Mouse (Mus musculus) embryonic facial prominence, embryonic 10.5 days (tissue): ENCODE measurements around the gene Tmem108. TPM values are rescaled to one million over a fixed set of nuclear protein-coding genes. Genes with fewer than 3 reads are reported as not detected.

ENCODE experiments used
- DNase-seq: peaks from one replicate; pipeline ENCODE4 v3.0.0-alpha.2; 2017; ENCODE audit warnings: low spot score
- H3K27ac ChIP-seq: fragments of 300-500 bp; sonication (generic); replicated peaks from 2 replicates; pipeline ENCODE4 v1.5.1; 2016; ENCODE audit warnings: mild to moderate bottlenecking
- H3K27me3 ChIP-seq: fragments of 300-500 bp; sonication (generic); replicated peaks from 2 replicates; pipeline ENCODE4 v1.6.1; 2016; ENCODE audit warnings: low read depth, mild to moderate bottlenecking; ENCODE audit not compliant: poor library complexity, severe bottlenecking
- H3K36me3 ChIP-seq: fragments of 300-500 bp; sonication (generic); replicated peaks from 2 replicates; pipeline ENCODE4 v1.6.1; 2016; ENCODE audit warnings: mild to moderate bottlenecking, moderate library complexity
- H3K4me1 ChIP-seq: fragments of 300-500 bp; sonication (generic); 2 replicates; pipeline ENCODE4 v1.6.1; 2016
- H3K4me3 ChIP-seq: fragments of 300-500 bp; sonication (generic); 2 replicates; pipeline ENCODE4 v1.5.1; 2016; ENCODE audit warnings: mild to moderate bottlenecking, moderate library complexity
- H3K9me3 ChIP-seq: fragments of 300-500 bp; sonication (generic); 2 replicates; pipeline ENCODE4 v1.6.1; 2016; ENCODE audit warnings: mild to moderate bottlenecking
- WGBS: fragments of 180-500 bp; shearing (Covaris S2); methylation state at CpG from one replicate; pipeline ENCODE4 v1.1.7; 2016; 5-methylcytosine and 5-hydroxymethylcytosine counted together
- polyA plus RNA-seq: library from polyadenylated mRNA; unstranded; fragments of >200 nt; fragmentation: Nextera tagmentation; extraction: Ambion mirVana; gene quantifications from 2 replicates; pipeline ENCODE4 v1.2.1, GENCODE M21; 2016

Gene Tmem108
- polyA plus RNA-seq, 1 experiment from 2014 or later: 22.1 TPM

DNA sequence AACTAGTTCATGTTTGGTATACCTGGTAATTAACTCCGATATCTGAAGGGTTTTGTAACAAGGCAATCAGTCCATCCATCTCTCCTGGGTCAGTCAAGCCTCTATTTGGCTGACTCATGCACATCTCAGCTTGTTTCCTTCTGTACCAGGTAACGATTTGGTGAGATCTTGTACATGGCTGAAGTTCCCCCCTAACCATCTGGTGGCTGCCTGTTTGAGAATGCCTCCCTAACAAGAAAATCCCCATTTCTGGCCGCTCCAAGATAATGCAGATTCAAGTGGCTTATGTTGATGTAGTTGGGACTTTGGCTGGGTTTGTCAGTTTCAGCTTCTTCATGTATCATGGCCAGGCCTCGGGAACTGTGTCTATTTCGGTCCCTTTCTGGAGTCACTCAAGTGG is 170.8 kb downstream of the Tmem108 start:
- no peaks in the 10 kb centered on the region for H3K36me3 ChIP-seq
- no peak overlapping the region for H3K27ac ChIP-seq
- H3K9me3 ChIP-seq: 0 out of 2 replicates have a peak, but pooled peaks cover 2% of the 10 kb centered on the region
- no peak overlapping the region for H3K4me3 ChIP-seq
- no peaks in the 10 kb centered on the region for H3K27me3 ChIP-seq
- H3K4me1 ChIP-seq: peaks cover 15% of the 10 kb centered on the region
- DNase-seq: no peak
- WGBS: 93% methylated on average over 5 of the region's 5 CpGs

DNA sequence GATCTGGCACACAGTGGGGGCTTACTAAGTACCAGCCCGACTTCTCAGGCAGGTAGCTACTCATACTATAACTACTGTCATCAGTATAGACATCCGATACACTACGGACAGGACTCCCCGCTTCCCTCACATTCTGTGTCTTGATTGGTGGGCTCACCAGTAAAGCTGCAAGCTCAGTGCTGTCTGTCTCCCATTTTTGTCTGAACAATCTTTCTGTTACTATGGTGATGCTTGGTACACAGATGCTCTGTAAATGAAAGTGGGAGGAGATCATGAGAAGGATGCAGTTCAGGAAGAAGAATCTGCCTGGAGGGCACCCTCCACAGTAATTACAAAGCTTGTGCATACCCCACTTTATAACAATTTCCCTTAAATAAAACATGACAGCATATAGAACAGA is 176.8 kb downstream of the Tmem108 start:
- H3K9me3 ChIP-seq: 0 out of 2 replicates have a peak, but pooled peaks cover 2% of the 10 kb centered on the region
- no peak overlapping the region for H3K4me3 ChIP-seq
- H3K27ac ChIP-seq: no peak overlapping the region
- peaks cover 7% of the 10 kb centered on the region; the same call in 1 of the 2 replicates for H3K4me1 ChIP-seq
- H3K27me3 ChIP-seq: no peaks in the 10 kb centered on the region
- no peaks in the 10 kb centered on the region for H3K36me3 ChIP-seq
- DNase-seq: no peak
- 79% methylated on average over 4 of the region's 4 CpGs for WGBS

DNA sequence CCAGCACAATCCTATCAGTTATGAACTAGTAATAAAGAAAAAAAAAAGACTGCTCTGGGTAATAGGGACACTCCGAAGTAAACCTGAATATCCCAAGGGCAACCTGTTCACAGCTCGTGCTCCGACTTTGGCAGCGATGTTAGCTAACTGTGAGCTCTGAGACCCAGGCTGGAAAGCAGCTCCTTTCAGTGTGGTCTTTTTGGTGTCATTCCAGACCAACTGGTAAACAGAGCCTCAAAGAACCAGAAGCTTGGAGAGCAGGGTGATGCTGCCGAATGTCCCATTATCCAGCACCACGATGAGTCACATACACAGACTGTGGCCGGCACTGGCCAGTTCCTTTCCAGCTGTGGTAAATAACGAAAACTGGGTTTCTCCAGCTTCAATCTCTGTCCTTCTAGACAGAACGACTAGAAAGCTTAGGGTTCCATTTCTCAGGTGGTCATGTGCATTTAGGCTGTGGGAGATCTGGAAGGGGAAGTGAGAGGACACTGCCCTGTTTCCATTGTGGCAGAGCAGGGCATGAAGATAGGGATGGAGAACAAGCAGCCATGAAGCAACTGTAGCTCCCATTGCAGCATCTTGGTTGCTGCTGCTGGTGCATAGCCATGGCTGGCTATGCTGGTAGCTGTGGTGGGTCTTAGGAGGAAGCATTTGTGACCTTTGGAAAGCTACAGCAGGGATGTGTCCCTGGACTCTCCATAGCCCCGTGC is 179.2 kb downstream of the Tmem108 start:
- 85% methylated on average over 10 of the region's 10 CpGs for WGBS
- Histone ChIP-seq H3K27ac (no peak overlapping the region), H3K4me3 (no peak overlapping the region), H3K4me1 (0 out of 2 replicates have a peak, but pooled peaks cover 4% of the 10 kb centered on the region), H3K27me3 (no peaks in the 10 kb centered on the region), H3K9me3 (0 out of 2 replicates have a peak, but pooled peaks cover 2% of the 10 kb centered on the region), H3K36me3 (no peaks in the 10 kb centered on the region)
- DNase-seq: no peak

DNA sequence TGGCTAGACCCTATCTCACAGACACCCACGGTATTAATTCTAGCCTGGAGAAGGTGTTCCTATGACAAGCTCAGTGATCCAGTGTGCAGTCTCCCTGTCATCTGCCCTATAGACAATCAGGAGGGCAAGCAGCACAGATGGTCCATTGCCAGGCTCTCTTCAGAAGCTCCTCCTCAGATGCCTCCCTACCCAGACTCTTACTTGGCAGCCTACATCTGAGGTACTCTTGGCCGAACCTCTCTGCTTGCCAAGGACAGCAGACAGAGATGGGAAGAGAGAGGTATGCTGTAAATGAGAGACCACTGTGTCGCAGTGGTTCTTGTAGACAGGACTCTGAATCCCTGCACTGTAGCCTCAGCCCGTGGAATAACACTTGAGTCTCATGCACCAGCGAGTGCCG is 181.0 kb downstream of the Tmem108 start:
- H3K36me3 ChIP-seq: no peaks in the 10 kb centered on the region
- no peaks in the 10 kb centered on the region for H3K27me3 ChIP-seq
- WGBS: 93% methylated on average over 6 of the region's 6 CpGs
- H3K4me1 ChIP-seq: peaks cover 5% of the 10 kb centered on the region; the same call in 1 of the 2 replicates
- H3K27ac ChIP-seq: no peak overlapping the region
- H3K4me3 ChIP-seq: no peak overlapping the region
- no peak for DNase-seq
- H3K9me3 ChIP-seq: no peaks in the 10 kb centered on the region

DNA sequence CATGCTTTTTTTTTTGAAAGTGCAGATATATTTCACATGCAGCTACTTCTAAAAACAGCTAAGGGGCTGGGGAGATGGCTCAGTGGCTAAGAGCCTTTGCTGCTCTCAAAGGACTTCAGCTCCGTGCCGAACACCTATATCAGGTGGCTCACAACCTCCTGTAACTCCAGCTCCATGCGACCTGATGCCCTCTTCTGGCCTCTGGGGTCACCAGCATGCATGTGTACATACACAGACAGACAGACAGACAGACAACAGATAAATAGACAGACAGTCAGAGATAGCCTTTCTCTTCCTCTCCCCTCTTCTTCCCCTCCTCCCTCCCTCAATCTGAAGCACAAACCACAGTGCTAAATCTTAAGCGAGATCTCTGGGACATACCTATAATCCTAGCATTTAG is 181.5 kb downstream of the Tmem108 start:
- peaks cover 9% of the 10 kb centered on the region for H3K4me1 ChIP-seq
- H3K4me3 ChIP-seq: no peak overlapping the region
- H3K9me3 ChIP-seq: no peaks in the 10 kb centered on the region
- 94% methylated on average over 4 of the region's 4 CpGs for WGBS
- H3K27ac ChIP-seq: no peak overlapping the region
- no peaks in the 10 kb centered on the region for H3K27me3 ChIP-seq
- H3K36me3 ChIP-seq: no peaks in the 10 kb centered on the region
- DNase-seq: no peak

DNA sequence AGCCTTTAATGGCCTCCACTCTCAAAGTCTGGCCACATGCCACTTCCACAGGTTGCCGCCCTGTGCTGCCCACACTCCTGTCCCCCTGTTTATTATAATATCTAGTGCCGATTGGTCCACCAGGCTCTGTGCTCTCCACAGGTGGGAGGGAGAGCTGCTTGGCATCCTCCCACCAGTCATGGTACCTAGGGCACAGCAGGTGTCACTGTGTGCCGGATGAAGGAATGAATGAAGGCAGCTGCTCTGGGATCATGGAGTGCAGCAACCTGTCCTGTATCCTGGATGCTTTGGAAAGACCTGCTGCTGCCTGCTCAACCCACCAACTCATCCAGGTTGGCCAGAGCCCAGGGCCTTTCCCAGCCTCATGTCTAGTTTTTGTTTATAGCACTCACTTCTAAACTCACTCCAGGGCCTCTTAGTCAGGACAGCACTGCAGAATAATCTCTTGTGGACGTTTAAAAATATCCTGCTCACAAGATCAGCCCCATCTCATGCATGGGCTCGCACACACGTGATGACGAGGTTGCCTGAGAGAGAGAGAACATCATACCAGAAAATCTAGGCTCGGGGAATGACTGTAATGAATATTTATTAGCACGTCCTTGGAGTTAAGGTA is 182.1 kb downstream of the Tmem108 start:
- Histone ChIP-seq H3K4me1 (peaks cover 16% of the 10 kb centered on the region), H3K36me3 (no peaks in the 10 kb centered on the region), H3K4me3 (no peak overlapping the region), H3K9me3 (no peaks in the 10 kb centered on the region), H3K27ac (no peak overlapping the region), H3K27me3 (no peaks in the 10 kb centered on the region)
- DNase-seq: no peak
- WGBS: 88% methylated on average over 9 of the region's 9 CpGs

DNA sequence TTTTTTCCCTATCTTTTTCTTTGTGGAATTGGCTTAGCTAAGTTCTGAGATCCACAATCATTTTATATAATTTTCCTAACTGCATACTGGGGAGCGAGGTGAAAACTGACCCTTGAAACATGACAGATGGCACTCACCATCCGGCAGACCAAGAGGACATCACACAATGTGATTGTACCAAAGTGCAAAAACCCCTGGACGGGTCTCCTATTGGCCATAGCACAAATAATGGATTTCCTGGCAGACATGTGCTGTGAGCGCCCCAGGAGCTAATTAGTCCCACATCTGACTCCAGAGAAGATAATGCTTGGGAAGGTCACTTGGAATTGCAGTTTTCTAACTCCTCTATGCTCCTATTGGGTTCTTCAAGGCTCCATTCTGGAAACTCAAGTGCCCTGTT is 183.9 kb downstream of the Tmem108 start:
- WGBS: 53% methylated on average over 4 of the region's 4 CpGs

DNA sequence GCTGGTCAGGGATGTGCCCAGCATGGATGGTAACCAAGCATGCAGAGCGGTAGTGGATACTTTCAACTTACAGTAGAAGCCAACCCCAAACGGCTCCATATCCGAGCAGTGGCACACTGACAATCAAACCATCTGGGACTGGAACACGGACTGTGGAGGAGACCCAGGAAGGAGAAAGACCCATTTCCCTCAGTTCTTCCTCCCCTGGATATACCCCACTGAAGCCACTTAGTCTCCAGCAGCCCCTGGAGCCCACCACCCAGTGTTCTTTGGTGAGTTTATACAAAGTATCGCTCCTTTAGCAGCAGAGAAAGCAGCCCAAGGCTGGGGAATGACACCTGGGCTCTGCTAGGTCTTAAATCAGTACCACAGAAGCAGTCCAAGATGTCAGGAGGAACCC is 184.5 kb downstream of the Tmem108 start:
- H3K36me3 ChIP-seq: no peaks in the 10 kb centered on the region
- no peak for DNase-seq
- H3K4me3 ChIP-seq: no peak overlapping the region
- H3K27ac ChIP-seq: no peak overlapping the region
- WGBS: 90% methylated on average over 5 of the region's 5 CpGs
- no peaks in the 10 kb centered on the region; the same call in 1 of the 2 replicates for H3K27me3 ChIP-seq
- no peaks in the 10 kb centered on the region for H3K9me3 ChIP-seq
- H3K4me1 ChIP-seq: peaks cover 23% of the 10 kb centered on the region

More for the DNA sequence above, 183.9 kb downstream of the Tmem108 start:
- Histone ChIP-seq H3K4me1 (peaks cover 25% of the 10 kb centered on the region), H3K4me3 (no peak overlapping the region), H3K36me3 (no peaks in the 10 kb centered on the region), H3K9me3 (no peaks in the 10 kb centered on the region), H3K27me3 (no peaks in the 10 kb centered on the region; the same call in 1 of the 2 replicates), H3K27ac (no peak overlapping the region)
- DNase-seq: no peak

DNA sequence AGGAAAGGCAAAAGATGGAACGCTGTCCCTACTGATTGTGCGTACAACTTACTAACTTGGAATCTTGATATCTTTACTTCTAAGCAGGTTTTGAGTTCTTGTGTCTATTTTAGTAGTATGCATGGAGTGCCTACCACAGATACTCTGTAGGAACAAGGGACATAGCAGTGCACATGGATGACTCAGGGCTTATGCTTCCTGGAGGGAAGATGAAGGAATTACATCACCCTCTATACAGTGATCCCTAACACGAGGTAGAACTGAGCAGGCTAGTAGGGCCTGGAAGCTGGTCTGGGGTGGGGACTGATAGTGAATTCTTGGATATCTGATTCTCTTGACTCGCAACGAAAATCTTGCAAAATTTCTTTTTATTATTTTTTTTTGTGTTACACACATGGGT is 185.7 kb downstream of the Tmem108 start:
- no peak for DNase-seq
- Histone ChIP-seq H3K27me3 (no peaks in the 10 kb centered on the region; the same call in 1 of the 2 replicates), H3K9me3 (no peaks in the 10 kb centered on the region), H3K27ac (no peak overlapping the region), H3K4me1 (peaks cover 30% of the 10 kb centered on the region), H3K4me3 (no peak overlapping the region), H3K36me3 (no peaks in the 10 kb centered on the region)
- whole genome bisulfite sequencing: 90% methylated on average over 5 of the region's 5 CpGs

DNA sequence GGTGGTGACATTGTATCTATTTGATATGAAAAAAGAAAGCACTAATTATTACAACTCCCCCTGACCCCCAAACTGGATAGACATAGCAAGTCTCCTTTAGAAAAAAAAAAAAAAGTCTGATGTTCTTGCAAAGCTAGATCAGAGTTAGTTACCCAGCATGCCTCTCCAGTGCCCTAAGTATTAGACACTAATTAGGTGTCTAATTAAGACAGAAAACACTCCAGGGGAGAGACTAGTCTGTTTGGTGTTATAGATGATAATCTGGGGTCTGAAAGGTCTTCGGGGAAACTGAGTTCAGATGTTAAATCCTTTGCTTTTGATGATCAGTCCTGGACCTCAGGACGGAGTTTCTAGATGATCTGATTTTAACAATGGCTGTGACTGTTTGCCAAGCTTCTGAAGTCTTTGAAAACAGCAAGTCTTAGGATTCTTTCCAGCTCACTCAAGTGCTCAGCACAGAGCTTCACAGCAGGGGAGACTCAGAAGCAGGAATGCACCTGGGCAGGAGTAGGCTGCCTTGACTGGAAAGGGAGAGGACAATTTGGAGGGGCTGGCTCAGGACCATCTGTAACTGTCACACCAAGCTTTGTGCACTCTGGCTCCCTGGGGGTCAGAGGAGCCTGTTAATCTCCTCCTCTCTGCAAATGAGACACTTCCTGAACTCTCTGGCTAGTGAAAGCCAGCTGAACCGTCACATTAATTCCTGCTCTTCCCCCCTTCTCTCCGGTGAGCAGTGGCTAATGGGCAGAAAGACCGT is 187.5 kb downstream of the Tmem108 start:
- no peaks in the 10 kb centered on the region; the same call in 1 of the 2 replicates for H3K27me3 ChIP-seq

DNA sequence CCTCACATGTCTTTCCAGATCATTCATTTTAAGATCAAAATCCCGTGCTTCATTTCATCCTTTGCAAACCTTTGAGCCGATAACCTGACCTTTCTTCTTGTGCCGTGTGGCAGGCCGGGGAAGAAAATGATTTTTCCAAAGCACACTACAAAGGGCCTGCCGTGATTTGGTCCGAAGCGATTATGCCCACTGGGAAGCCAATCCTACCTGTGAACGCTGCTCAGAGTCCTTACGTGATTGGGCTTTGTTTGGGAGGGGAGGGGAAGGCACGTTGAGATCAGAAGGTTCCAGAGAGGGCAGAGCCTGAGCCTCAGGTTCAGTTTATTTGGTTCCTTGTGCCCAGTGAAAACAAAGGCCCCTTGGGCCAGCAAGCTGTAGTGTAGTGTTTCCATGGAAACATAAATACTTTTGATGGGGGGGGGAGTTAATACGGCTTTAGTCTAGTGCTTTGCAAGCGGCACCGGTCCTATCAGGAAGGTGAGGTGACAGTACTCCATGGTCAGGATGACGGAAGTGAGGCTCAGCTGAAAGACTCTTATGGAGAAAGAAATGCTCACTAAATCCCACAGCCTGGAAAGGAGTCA is 191.4 kb downstream of the Tmem108 start:
- Histone ChIP-seq H3K36me3 (no peaks in the 10 kb centered on the region), H3K27ac (no peak overlapping the region), H3K4me1 (peaks cover 44% of the 10 kb centered on the region), H3K9me3 (no peaks in the 10 kb centered on the region), H3K4me3 (no peak overlapping the region), H3K27me3 (no peaks in the 10 kb centered on the region; the same call in 1 of the 2 replicates)
- 77% methylated on average over 14 of the region's 14 CpGs for WGBS
- no peak for DNase-seq

More for the DNA sequence above, 187.5 kb downstream of the Tmem108 start:
- no peaks in the 10 kb centered on the region for H3K9me3 ChIP-seq
- H3K4me3 ChIP-seq: no peak overlapping the region
- peaks cover 44% of the 10 kb centered on the region for H3K4me1 ChIP-seq
- H3K36me3 ChIP-seq: no peaks in the 10 kb centered on the region
- H3K27ac ChIP-seq: no peak overlapping the region
- DNase-seq: peak; percentile 60
- WGBS: 1% methylated on average over 5 of the region's 5 CpGs

DNA sequence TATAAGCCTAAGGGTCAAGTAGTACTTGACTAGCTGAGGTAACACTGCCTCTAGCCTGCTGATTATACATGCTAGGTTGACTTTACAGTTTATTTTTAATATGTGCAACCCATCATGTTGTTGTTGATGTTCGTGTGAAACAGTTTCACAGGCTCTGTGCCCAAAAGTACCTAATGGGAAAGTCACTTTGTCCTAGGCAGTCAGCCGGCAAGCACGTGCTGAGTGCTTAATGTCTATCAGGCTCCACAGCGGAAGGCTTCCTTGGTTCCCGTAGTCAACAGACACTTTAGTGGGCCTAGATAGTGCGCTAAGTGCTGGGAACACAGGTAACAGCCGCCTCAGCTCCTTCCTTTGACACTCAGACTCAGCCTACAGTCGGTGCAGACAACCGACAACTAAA is 192.7 kb downstream of the Tmem108 start:
- Histone ChIP-seq H3K27me3 (no peaks in the 10 kb centered on the region; the same call in 1 of the 2 replicates), H3K9me3 (no peaks in the 10 kb centered on the region), H3K27ac (no peak overlapping the region), H3K4me1 (peaks cover 38% of the 10 kb centered on the region), H3K4me3 (no peak overlapping the region), H3K36me3 (no peaks in the 10 kb centered on the region)
- 87% methylated on average over 9 of the region's 9 CpGs for WGBS
- no peak for DNase-seq
